Mouse (Mus musculus) neural tube, embryonic 15.5 days (tissue): ENCODE measurements around the gene Mvp. TPM values are rescaled to one million over a fixed set of nuclear protein-coding genes. Genes with fewer than 3 reads are reported as not detected.

Source experiments
- ATAC-seq: fragments of 200-750 bp; cut with Nextera tagmentation; 2 replicates; pipeline ENCODE4 v1.8.0; 2017; ENCODE audit warnings: mild to moderate bottlenecking, moderate TSS enrichment, moderate library complexity; ENCODE audit not compliant: low FRiP score
- H3K27ac ChIP-seq: fragments of 300-500 bp; sonication (generic); replicated peaks from 2 replicates; pipeline ENCODE4 v1.5.1; 2015; ENCODE audit warnings: mild to moderate bottlenecking, inconsistent platforms
- H3K27me3 ChIP-seq: fragments of 300-500 bp; sonication (generic); replicated peaks from 2 replicates; pipeline ENCODE4 v1.6.1; 2015; ENCODE audit warnings: inconsistent platforms
- H3K36me3 ChIP-seq: fragments of 300-500 bp; sonication (generic); 2 replicates; pipeline ENCODE4 v1.6.1; 2015; ENCODE audit warnings: inconsistent platforms
- H3K4me1 ChIP-seq: fragments of 300-500 bp; sonication (generic); 2 replicates; pipeline ENCODE4 v1.6.1; 2015; ENCODE audit warnings: inconsistent platforms
- H3K4me2 ChIP-seq: fragments of 300-500 bp; sonication (generic); 2 replicates; pipeline ENCODE4 v1.6.1; 2015; ENCODE audit warnings: inconsistent platforms, mild to moderate bottlenecking, moderate library complexity
- H3K4me3 ChIP-seq: fragments of 300-500 bp; sonication (generic); replicated peaks from 2 replicates; pipeline ENCODE4 v1.5.1; 2015; ENCODE audit warnings: mild to moderate bottlenecking, inconsistent platforms
- H3K9ac ChIP-seq: fragments of 300-500 bp; sonication (generic); replicated peaks from 2 replicates; pipeline ENCODE4 v1.6.1; 2015; ENCODE audit warnings: mild to moderate bottlenecking, inconsistent platforms
- H3K9me3 ChIP-seq: fragments of 300-500 bp; sonication (generic); replicated peaks from 2 replicates; pipeline ENCODE4 v1.6.1; 2016; ENCODE audit warnings: inconsistent platforms
- WGBS: fragments of 180-500 bp; shearing (Covaris S2); methylation state at CpG from one replicate; pipeline ENCODE4 v1.1.7; 2015; ENCODE audit warnings: mixed read lengths; 5-methylcytosine and 5-hydroxymethylcytosine counted together
- polyA plus RNA-seq: library from polyadenylated mRNA; unstranded; fragments of >200 nt; fragmentation: Nextera tagmentation; extraction: Ambion mirVana; gene quantifications from 2 replicates; pipeline ENCODE4 v1.2.1, GENCODE M21; 2015

The Mvp gene
- polyA plus RNA-seq, 1 experiment from 2014 or later = 5.2 TPM

- Histone ChIP-seq H3K4me3 (peak overlapping the region; percentile 65), H3K27ac (peak overlapping the region; percentile 100), H3K9ac (peak overlapping the region; percentile 99), H3K9me3 (no peaks in the 10 kb centered on the region), H3K4me1 (peaks cover 68% of the 10 kb centered on the region), H3K27me3 (no peaks in the 10 kb centered on the region), H3K4me2 (peak overlapping the region; percentile 90), H3K36me3 (peaks cover 23% of the 10 kb centered on the region)
- WGBS = under 1% methylated on average over 30 of the region's 30 CpGs
- peak; percentile 29 for ATAC-seq
Measured at GRCm38 (mm10) chr7:127024755-127025555, 10.5 kb upstream of the Mvp start.

- H3K4me3 ChIP-seq = peak overlapping the region; percentile 65
- H3K4me1 ChIP-seq = peaks cover 76% of the 10 kb centered on the region
- 27% methylated on average over 19 of the region's 19 CpGs for WGBS
- H3K9me3 ChIP-seq = no peaks in the 10 kb centered on the region
- no peak for ATAC-seq
- no peaks in the 10 kb centered on the region for H3K27me3 ChIP-seq
- peak overlapping the region; percentile 99 for H3K9ac ChIP-seq
- H3K36me3 ChIP-seq = peaks cover 23% of the 10 kb centered on the region
- peak overlapping the region; percentile 100 for H3K27ac ChIP-seq
- peak overlapping the region; percentile 90 for H3K4me2 ChIP-seq
Measured at GRCm38 (mm10) chr7:127023896-127024690, 9.7 kb upstream of the Mvp start.

GRCm38 (mm10) chr7:127023272-127023691 lies 8.9 kb upstream of the Mvp start:
- 75% methylated on average over 13 of the region's 13 CpGs for WGBS
- Histone ChIP-seq H3K9me3 (no peaks in the 10 kb centered on the region), H3K36me3 (peaks cover 23% of the 10 kb centered on the region), H3K27me3 (no peaks in the 10 kb centered on the region), H3K4me3 (peak overlapping the region; percentile 65), H3K4me2 (peak overlapping the region; percentile 90), H3K27ac (peak overlapping the region; percentile 33; the same call in 1 of the 2 replicates), H3K9ac (peak overlapping the region; percentile 99), H3K4me1 (peaks cover 77% of the 10 kb centered on the region)
- ATAC-seq = no peak

GRCm38 (mm10) chr7:127022528-127023271 lies 8.3 kb upstream of the Mvp start:
- H3K4me3 ChIP-seq = 0 out of 2 replicates have a peak overlapping the region, but pooled peaks have one; percentile 0
- H3K36me3 ChIP-seq = peaks cover 23% of the 10 kb centered on the region
- 84% methylated on average over 7 of the region's 7 CpGs for WGBS
- no peaks in the 10 kb centered on the region for H3K9me3 ChIP-seq
- H3K27ac ChIP-seq = peak overlapping the region; percentile 33; the same call in 1 of the 2 replicates
- H3K4me1 ChIP-seq = peaks cover 77% of the 10 kb centered on the region
- peak overlapping the region; percentile 99; the same call in 1 of the 2 replicates for H3K9ac ChIP-seq
- peak overlapping the region; percentile 90 for H3K4me2 ChIP-seq
- no peak for ATAC-seq
- no peaks in the 10 kb centered on the region for H3K27me3 ChIP-seq

- 37% methylated on average over 5 of the region's 5 CpGs for WGBS
- Histone ChIP-seq H3K9me3 (no peaks in the 10 kb centered on the region), H3K4me3 (peak overlapping the region; percentile 59), H3K4me1 (peaks cover 79% of the 10 kb centered on the region), H3K27me3 (no peaks in the 10 kb centered on the region), H3K4me2 (peak overlapping the region; percentile 88), H3K36me3 (peaks cover 23% of the 10 kb centered on the region), H3K27ac (peak overlapping the region; percentile 98), H3K9ac (peak overlapping the region; percentile 99)
- ATAC-seq = no peak
Measured at GRCm38 (mm10) chr7:127021563-127022527, 7.4 kb upstream of the Mvp start.

GRCm38 (mm10) chr7:127020901-127021562 lies 6.6 kb upstream of the Mvp start, which contains the start of the genes Gm42742 and Prrt2:
Gm42742 (minus strand) TSS chr7:127021097.
Prrt2 (minus strand) TSS chr7:127021211.
- 1% methylated on average over 37 of the region's 37 CpGs for WGBS
- Histone ChIP-seq H3K36me3 (peaks cover 23% of the 10 kb centered on the region), H3K9me3 (no peaks in the 10 kb centered on the region), H3K9ac (peak within 1 kb of the TSS; percentile 77), H3K27me3 (no peaks in the 10 kb centered on the region), H3K4me1 (peaks cover 82% of the 10 kb centered on the region), H3K4me3 (peak within 1 kb of the TSS; percentile 59), H3K27ac (peak within 1 kb of the TSS; percentile 98), H3K4me2 (peak within 1 kb of the TSS; percentile 88)
- ATAC-seq = peak; percentile 16; the same call in 1 of the 2 replicates

- H3K36me3 ChIP-seq = peaks cover 25% of the 10 kb centered on the region
- H3K9me3 ChIP-seq = no peaks in the 10 kb centered on the region
Measured at GRCm38 (mm10) chr7:127020491-127020890, 6.1 kb upstream of the Mvp start.

GRCm38 (mm10) chr7:127020031-127020430 lies 5.6 kb upstream of the Mvp start:
- H3K9me3 ChIP-seq = no peaks in the 10 kb centered on the region
- H3K9ac ChIP-seq = peak overlapping the region; percentile 77
- no peak for ATAC-seq
- peak overlapping the region; percentile 98 for H3K27ac ChIP-seq
- no peaks in the 10 kb centered on the region for H3K27me3 ChIP-seq
- peaks cover 30% of the 10 kb centered on the region for H3K36me3 ChIP-seq
- peaks cover 90% of the 10 kb centered on the region for H3K4me1 ChIP-seq
- 55% methylated on average over 3 of the region's 3 CpGs for WGBS
- H3K4me3 ChIP-seq = peak overlapping the region; percentile 59
- H3K4me2 ChIP-seq = peak overlapping the region; percentile 88

More at GRCm38 (mm10) chr7:127020491-127020890, 6.1 kb upstream of the Mvp start:
- Histone ChIP-seq H3K4me1 (peaks cover 87% of the 10 kb centered on the region), H3K4me3 (peak overlapping the region; percentile 59), H3K9ac (peak overlapping the region; percentile 77), H3K27ac (peak overlapping the region; percentile 98), H3K27me3 (no peaks in the 10 kb centered on the region), H3K4me2 (peak overlapping the region; percentile 88)
- WGBS = 31% methylated on average over 5 of the region's 5 CpGs
- no peak for ATAC-seq

- 77% methylated on average over 14 of the region's 14 CpGs for WGBS
- ATAC-seq = no peak
- peak overlapping the region; percentile 59 for H3K4me3 ChIP-seq
- peak overlapping the region; percentile 98 for H3K27ac ChIP-seq
- peak overlapping the region; percentile 88 for H3K4me2 ChIP-seq
- peaks cover 90% of the 10 kb centered on the region for H3K4me1 ChIP-seq
- no peaks in the 10 kb centered on the region for H3K27me3 ChIP-seq
- peaks cover 32% of the 10 kb centered on the region for H3K36me3 ChIP-seq
- H3K9me3 ChIP-seq = no peaks in the 10 kb centered on the region
- peak overlapping the region; percentile 77 for H3K9ac ChIP-seq
Measured at GRCm38 (mm10) chr7:127019306-127019960, 5.0 kb upstream of the Mvp start.
